Mouse (Mus musculus): ENCODE measurements around the gene Pcsk5.

GRCm38 (mm10) chr19:17572315-17572714 lies 265.1 kb downstream of the Pcsk5 start:
- no peak for TF ChIP-seq CTCF (IDR thresholded peaks at IDR 0.05; ENCODE audit: low read depth, low read length)
- no peak for TF ChIP-seq POLR2A (IDR thresholded peaks at IDR 0.05; ENCODE audit: extremely low read depth, insufficient read depth, low read length)
